Mouse (Mus musculus) liver, embryonic 15.5 days (tissue): ENCODE results near the gene Rab11fip5. TPM values are rescaled to one million over a fixed set of nuclear protein-coding genes. Genes with fewer than 3 reads are reported as not detected.

Experiments used
- ATAC-seq: fragments of 200-750 bp; cut with Nextera tagmentation; 2 replicates; pipeline ENCODE4 v1.8.0; 2017; ENCODE audit warnings: moderate number of reproducible peaks, mild to moderate bottlenecking, moderate library complexity; ENCODE audit not compliant: insufficient read depth
- H3K27ac ChIP-seq: fragments of 300-500 bp; sonication (generic); replicated peaks from 2 replicates; pipeline ENCODE4 v1.5.1; 2015; ENCODE audit warnings: mild to moderate bottlenecking, inconsistent platforms
- H3K27me3 ChIP-seq: fragments of 300-500 bp; sonication (generic); 2 replicates; pipeline ENCODE4 v1.6.1; 2015; ENCODE audit warnings: mild to moderate bottlenecking, inconsistent platforms
- H3K36me3 ChIP-seq: fragments of 300-500 bp; sonication (generic); replicated peaks from 2 replicates; pipeline ENCODE4 v1.6.1; 2015; ENCODE audit warnings: moderate library complexity, mild to moderate bottlenecking, inconsistent platforms
- H3K4me1 ChIP-seq: fragments of 300-500 bp; sonication (generic); replicated peaks from 2 replicates; pipeline ENCODE4 v1.6.1; 2015; ENCODE audit warnings: inconsistent platforms
- H3K4me2 ChIP-seq: fragments of 300-500 bp; sonication (generic); 2 replicates; pipeline ENCODE4 v1.6.1; 2015; ENCODE audit warnings: moderate library complexity, mild to moderate bottlenecking, inconsistent platforms
- H3K4me3 ChIP-seq: fragments of 300-500 bp; sonication (generic); replicated peaks from 2 replicates; pipeline ENCODE4 v1.5.1; 2015; ENCODE audit warnings: mild to moderate bottlenecking, inconsistent platforms
- H3K9ac ChIP-seq: fragments of 300-500 bp; sonication (generic); 2 replicates; pipeline ENCODE4 v1.6.1; 2015; ENCODE audit warnings: moderate library complexity, mild to moderate bottlenecking, inconsistent platforms
- H3K9me3 ChIP-seq: fragments of 300-500 bp; sonication (generic); replicated peaks from 2 replicates; pipeline ENCODE4 v1.6.1; 2016; ENCODE audit warnings: inconsistent platforms
- WGBS: fragments of 180-500 bp; shearing (Covaris S2); methylation state at CpG from one replicate; pipeline ENCODE4 v1.1.7; 2015; ENCODE audit warnings: mixed read lengths; ENCODE audit not compliant: insufficient replicate concordance; 5-methylcytosine and 5-hydroxymethylcytosine counted together
- microRNA-seq: library from miRNA; unstranded; fragments of <30 nt; microRNA quantifications from one replicate; pipeline ENCODE4, GENCODE M21; 2016
- polyA plus RNA-seq: library from polyadenylated mRNA; unstranded; fragments of >200 nt; fragmentation: Nextera tagmentation; extraction: Ambion mirVana; gene quantifications from 2 replicates; pipeline ENCODE4 v1.2.1, GENCODE M21; 2015

Rab11fip5 gene
- polyA plus RNA-seq, 1 experiment from 2014 or later = 0.86 TPM

- H3K9me3 ChIP-seq = no peaks in the 10 kb centered on the region
- no peak overlapping the region for H3K4me3 ChIP-seq
- no peak for ATAC-seq
- H3K27ac ChIP-seq = no peak overlapping the region
- H3K9ac ChIP-seq = no peak overlapping the region
- no peaks in the 10 kb centered on the region; the same call in 1 of the 2 replicates for H3K4me1 ChIP-seq
- 60% methylated on average over 13 of the region's 13 CpGs for WGBS
- no peaks in the 10 kb centered on the region for H3K36me3 ChIP-seq
- no peaks in the 10 kb centered on the region for H3K27me3 ChIP-seq
- H3K4me2 ChIP-seq = no peak overlapping the region
Observed at GRCm38 (mm10) chr6:85286283-85287047, 88.0 kb downstream of the Rab11fip5 start.

Small RNA genes within 50 kb of the gene (microRNA-seq; reads per million reads assigned to microRNA genes)
- gene Mir705 = not detected

Other genes with a start within 250 kb of the Rab11fip5 start
- 26.7 and 29.4 TPM in 2 replicates for gene Spr, start 236.9 kb downstream of the Rab11fip5 start, polyA plus RNA-seq
- gene Emx1, start 187.2 kb downstream of the Rab11fip5 start, polyA plus RNA-seq = not detected in 2 replicates
- 1.6 and 1.9 TPM in 2 replicates for gene Sfxn5, start 41.2 kb downstream of the Rab11fip5 start, polyA plus RNA-seq
- gene Noto, start 49.3 kb upstream of the Rab11fip5 start, polyA plus RNA-seq = not detected in 2 replicates
- gene Smyd5, start 57.4 kb upstream of the Rab11fip5 start, polyA plus RNA-seq = 20.1 and 21.4 TPM in 2 replicates
- 260 and 270 TPM in 2 replicates for gene Cct7, start 76.9 kb upstream of the Rab11fip5 start, polyA plus RNA-seq
- 25.7 and 26.8 TPM in 2 replicates for gene Pradc1, start 77.3 kb upstream of the Rab11fip5 start, polyA plus RNA-seq
- not detected in 2 replicates for gene Fbxo41, start 128.4 kb upstream of the Rab11fip5 start, polyA plus RNA-seq
- gene Egr4, start 139.0 kb upstream of the Rab11fip5 start, polyA plus RNA-seq = not detected in 2 replicates
- 1.5 and 1.9 TPM in 2 replicates for gene Alms1, start 212.9 kb upstream of the Rab11fip5 start, polyA plus RNA-seq